15 mouse cellular contexts compared by ENCODE assay signal in the genomic region with DNA sequence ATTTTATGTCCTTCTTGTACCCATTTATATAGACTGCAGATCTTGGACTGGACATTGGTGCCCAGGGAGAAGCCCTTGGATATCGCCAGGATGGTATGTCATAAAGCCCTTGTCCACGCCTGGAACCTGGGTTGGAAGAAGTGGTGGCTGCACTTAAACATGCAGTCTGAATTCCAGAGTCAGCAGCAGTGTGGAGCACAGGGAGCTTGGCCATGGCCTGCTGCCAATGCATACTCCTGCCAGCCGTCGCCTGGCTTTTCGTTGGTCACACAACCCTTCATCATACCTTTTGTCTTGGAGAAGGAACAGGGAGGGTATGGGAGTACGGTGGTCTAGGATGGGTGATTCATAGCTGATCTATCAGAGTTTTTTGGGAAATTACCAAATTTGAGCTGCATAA. TPM values are rescaled to one million over a fixed set of nuclear protein-coding genes. Genes with fewer than 3 reads are reported as not detected.
A peak's percentile ranks its signal among the peaks of the same experiment; 100 is the strongest.
DNase-seq lines count a peak whose midpoint lies in the region; ATAC-seq lines count a peak whose summit lies in the region.
"Had no signal": no experiment of that assay in that cellular context is flagged by ENCODE, and none has a peak within 500 bp of the region (broad histone marks: within the 10 kb centered on the region; RNA-seq: fewer than 3 reads in every experiment).

No protein-coding gene starts in this region.

- WGBS in heart, embryonic 12.5 days, result 63% methylated on average over 6 of the region's 6 CpGs
- 91% methylated on average over 6 of the region's 6 CpGs for WGBS in heart, embryonic 10.5 days

- peaks cover 53% of the 10 kb centered on the region for H3K4me1 ChIP-seq in heart, embryonic 12.5 days (replicated peaks)
- peaks cover 32% of the 10 kb centered on the region for H3K4me1 ChIP-seq in heart, embryonic 10.5 days
- H3K4me1 ChIP-seq: lung, embryonic 15.5 days had no signal

- H3K4me2 ChIP-seq in heart, embryonic 12.5 days, result no peak overlapping the region
- H3K4me2 ChIP-seq: limb, embryonic 15.5 days; lung, embryonic 15.5 days had no signal

- H3K27ac ChIP-seq in heart, embryonic 12.5 days (ENCODE audit: poor library complexity, severe bottlenecking), result 0 out of 2 replicates have a peak overlapping the region, but pooled peaks have one; percentile 17
- no peak overlapping the region for H3K27ac ChIP-seq in heart, embryonic 10.5 days
- H3K27ac ChIP-seq: heart, adult 2 months; limb, embryonic 15.5 days; lung, embryonic 15.5 days had no signal

- no peaks in the 10 kb centered on the region for H3K27me3 ChIP-seq in heart, embryonic 12.5 days (replicated peaks)
- H3K27me3 ChIP-seq in heart, embryonic 10.5 days (ENCODE audit: insufficient read depth, poor library complexity, severe bottlenecking), result no peaks in the 10 kb centered on the region
- H3K27me3 ChIP-seq: limb, embryonic 15.5 days; lung, embryonic 15.5 days; megakaryocyte, embryonic 14.5 days had no signal

- no peak overlapping the region for H3K4me3 ChIP-seq in heart, embryonic 12.5 days
- no peak overlapping the region for H3K4me3 ChIP-seq in heart, embryonic 10.5 days
- H3K4me3 ChIP-seq: heart, adult 2 months; limb, embryonic 15.5 days; lung, embryonic 15.5 days; megakaryocyte, embryonic 14.5 days had no signal

- peaks cover 98% of the 10 kb centered on the region for H3K36me3 ChIP-seq in heart, embryonic 12.5 days
- H3K36me3 ChIP-seq in heart, embryonic 10.5 days, result peaks cover 99% of the 10 kb centered on the region

- no peak overlapping the region for H3K9ac ChIP-seq in heart, embryonic 12.5 days
- H3K9ac ChIP-seq: limb, embryonic 15.5 days; lung, embryonic 15.5 days had no signal

- no peaks in the 10 kb centered on the region for H3K9me3 ChIP-seq in heart, embryonic 12.5 days (replicated peaks)
- H3K9me3 ChIP-seq in heart, embryonic 10.5 days, result no peaks in the 10 kb centered on the region
- H3K9me3 ChIP-seq: limb, embryonic 15.5 days; lung, embryonic 15.5 days; megakaryocyte, embryonic 14.5 days had no signal

- ATAC-seq in heart, embryonic 12.5 days (ENCODE audit: insufficient number of reproducible peaks, low FRiP score), result no peak
- ATAC-seq: inflammation-experienced regulatory T-cells, adult 6 months had no signal

- DNase-seq in adrenal gland, postnatal 25 days, result peak; percentile 50
- DNase-seq in adrenal gland, adult 2 months, result no peak
- no peak for DNase-seq in heart, embryonic 10.5 days (ENCODE audit: low spot score)
- peak; percentile 47 to 51 for DNase-seq in kidney, postnatal 25 days
- DNase-seq in kidney, postnatal 14 days, result no peak
- DNase-seq in brain, adult 2 months (ENCODE audit: low read depth, low spot score), result peak; percentile 53
- DNase-seq in embryo, embryonic 11 days, result no peak
- DNase-seq: kidney, postnatal 4 days; thymus, postnatal 4 days had no signal

RNA-seq across cellular contexts. Expression of a gene that starts 29.5 kb away (rescaled TPM):
- total RNA-seq in adrenal gland, postnatal 25 days (2021), result 802 and 854 TPM in 2 replicates
- total RNA-seq in adrenal gland, adult 2 months (2021), result 100 to 1,000 TPM; 723 to 888 TPM
- 78.3 and 197 TPM in 2 replicates for polyA plus RNA-seq in adrenal gland, adult 2 months (2012; rRNA removed)
- 397 and 414 TPM in 2 replicates for polyA plus RNA-seq in heart, embryonic 12.5 days (2016; fragmentation: Nextera tagmentation; extraction: Ambion mirVana)
- polyA plus RNA-seq in heart, embryonic 10.5 days (2016; fragmentation: Nextera tagmentation; extraction: Ambion mirVana), result 390 and 445 TPM in 2 replicates

Comparison
In these comparisons a context has a peak if more than half of its experiments do, and no peak if none do; other contexts are left out.
1. DNase-seq: peak in adrenal gland, postnatal 25 days (single experiment), kidney, postnatal 25 days (2 of 2) and brain, adult 2 months (single experiment); none in adrenal gland, adult 2 months (single experiment), heart, embryonic 10.5 days (single experiment), kidney, postnatal 14 days (single experiment) and embryo, embryonic 11 days (single experiment).